Mouse (Mus musculus) Patski (cell line): Measurements from ENCODE around the gene Tpra1. TPM values are rescaled to one million over a fixed set of nuclear protein-coding genes. Genes with fewer than 3 reads are reported as not detected.

Experiments used
- ATAC-seq: fragments of 100-300 bp; one replicate; pipeline ENCODE4 v1.8.0; 2021
- CTCF ChIA-PET: fragments of 350-600 bp; sonication (Branson Sonifier 250); formaldehyde crosslinking; loops from one replicate; lab custom pipeline; 2022; ENCODE audit warnings: inconsistent platforms; lab: Charles Lee
- POLR2A ChIA-PET: fragments of 350-600 bp; sonication (Branson Sonifier 250); formaldehyde crosslinking; loops from one replicate; lab custom pipeline; 2022; ENCODE audit warnings: antibody characterized with exemption, inconsistent platforms; lab: Charles Lee
- DNase-seq: peaks from one replicate; pipeline ENCODE4 v3.0.0-alpha.2; 2011; ENCODE audit warnings: low read depth, low spot score
- H3K27me3 ChIP-seq: fragments of 371-371 bp; one replicate; pipeline ENCODE4 v1.5.1; 2021
- CTCF ChIP-seq: fragments of 100-300 bp; IDR thresholded peaks from one replicate; pipeline ENCODE4 v1.5.1; 2021
- in situ Hi-C: fragments of 300-500 bp; cut with MboI; formaldehyde crosslinking; loops from 3 replicates; pipeline ENCODE4 v1.11.1; 2018; ENCODE audit warnings: low pct_unique_long_range_greater_than_20kb, mixed read lengths
- polyA plus RNA-seq: library from polyadenylated mRNA; unstranded; gene quantifications from one replicate; pipeline ENCODE4 v1.2.3, GENCODE M21; 2021

The Tpra1 gene
- polyA plus RNA-seq, 1 experiment from 2014 or later, result 64.5 TPM

GRCm38 (mm10) chr6:88941628-88942027 lies 39.6 kb downstream of the Tpra1 start:
- in situ Hi-C loops, result no loop called here
- ATAC-seq (peak; percentile 49), DNase-seq (no peak)
- POLR2A ChIA-PET, result no interaction called here
- CTCF ChIA-PET, result interaction anchor here (0.8 to 1.5 kb wide), 5 partner anchors 12 to 29 kb away, joined by 3 to 4 read pairs (median 3); no protein-coding TSS in a partner anchor
- no peak for TF ChIP-seq CTCF
- no peaks in the 10 kb centered on the region for H3K27me3 ChIP-seq

- ChIA-PET CTCF (interaction anchor here (0.8 to 1.5 kb wide), 4 partner anchors 11 to 28 kb away, joined by 3 to 4 read pairs (median 3); no protein-coding TSS in a partner anchor), POLR2A (no interaction called here)
- ATAC-seq, result no peak
- no peak for TF ChIP-seq CTCF
- in situ Hi-C loops, result no loop called here
- no peaks in the 10 kb centered on the region for H3K27me3 ChIP-seq
- DNase-seq, result no peak
Observed at GRCm38 (mm10) chr6:88942595-88942994, 40.5 kb downstream of the Tpra1 start.

GRCm38 (mm10) chr6:88943666-88944065 lies 41.6 kb downstream of the Tpra1 start:
- no peak for ATAC-seq
- H3K27me3 ChIP-seq, result no peaks in the 10 kb centered on the region
- POLR2A ChIA-PET, result no interaction called here

GRCm38 (mm10) chr6:88946442-88946841 lies 44.4 kb downstream of the Tpra1 start:
- DNase-seq, result no peak
- POLR2A ChIA-PET, result interaction anchor here (0.7 kb wide), 1 partner anchor 40 kb away, joined by 4 read pairs; no protein-coding TSS in a partner anchor
- no peaks in the 10 kb centered on the region for H3K27me3 ChIP-seq
- TF ChIP-seq CTCF, result no peak
- in situ Hi-C loops, result no loop called here
- CTCF ChIA-PET, result no interaction called here
- ATAC-seq, result no peak

More at GRCm38 (mm10) chr6:88943666-88944065, 41.6 kb downstream of the Tpra1 start:
- no peak for TF ChIP-seq CTCF
- CTCF ChIA-PET, result interaction anchor here (0.9 to 1.1 kb wide), 2 partner anchors 13 to 15 kb away, joined by 3 read pairs; no protein-coding TSS in a partner anchor
- in situ Hi-C loops, result no loop called here
- no peak for DNase-seq

- CTCF ChIA-PET, result no interaction called here
- ATAC-seq, result no peak
Observed at GRCm38 (mm10) chr6:88947771-88948170, 45.7 kb downstream of the Tpra1 start.

GRCm38 (mm10) chr6:88956725-88957124 lies 54.7 kb downstream of the Tpra1 start:
- no peak for ATAC-seq
- no peak for DNase-seq
- ChIA-PET POLR2A (no interaction called here), CTCF (interaction anchor here (0.9 to 3.1 kb wide), 2 partner anchors 11 to 13 kb away, joined by 3 to 10 read pairs; no protein-coding TSS in a partner anchor)
- in situ Hi-C loops, result loop anchor here (25.0 kb wide), 1 partner anchor 1406 kb away; the partner anchor contains the start of gene Zxdc
- no peaks in the 10 kb centered on the region for H3K27me3 ChIP-seq
- no peak for TF ChIP-seq CTCF

More at GRCm38 (mm10) chr6:88947771-88948170, 45.7 kb downstream of the Tpra1 start:
- POLR2A ChIA-PET, result no interaction called here
- no peak for TF ChIP-seq CTCF
- no peak for DNase-seq
- H3K27me3 ChIP-seq, result no peaks in the 10 kb centered on the region
- in situ Hi-C loops, result no loop called here

- in situ Hi-C loops, result loop anchor here (25.0 kb wide), 1 partner anchor 1405 kb away; the partner anchor contains the start of gene Zxdc
- CTCF ChIA-PET, result interaction anchor here (0.9 to 3.1 kb wide), 2 partner anchors 10 to 14 kb away, joined by 3 to 10 read pairs; no protein-coding TSS in a partner anchor
- no peak for DNase-seq
- no peak for TF ChIP-seq CTCF
- ATAC-seq, result no peak
- POLR2A ChIA-PET, result no interaction called here
- H3K27me3 ChIP-seq, result no peaks in the 10 kb centered on the region
Observed at GRCm38 (mm10) chr6:88957313-88957712, 55.3 kb downstream of the Tpra1 start.

GRCm38 (mm10) chr6:88957801-88958211 lies 55.8 kb downstream of the Tpra1 start:
- TF ChIP-seq CTCF, result no peak
- DNase-seq (no peak), ATAC-seq (no peak)
- CTCF ChIA-PET, result no interaction called here
- POLR2A ChIA-PET, result no interaction called here
- no peaks in the 10 kb centered on the region for H3K27me3 ChIP-seq
- in situ Hi-C loops, result loop anchor here (25.0 kb wide), 1 partner anchor 1404 kb away; the partner anchor contains the start of gene Zxdc

- TF ChIP-seq CTCF, result no peak
- POLR2A ChIA-PET, result interaction anchor here (0.6 kb wide), 1 partner anchor 24 kb away, joined by 3 read pairs; no protein-coding TSS in a partner anchor
- in situ Hi-C loops, result loop anchor here (25.0 kb wide), 1 partner anchor 1404 kb away; the partner anchor contains the start of gene Zxdc
Observed at GRCm38 (mm10) chr6:88958305-88958704, 56.3 kb downstream of the Tpra1 start.

GRCm38 (mm10) chr6:88959834-88960233 lies 57.8 kb downstream of the Tpra1 start:
- in situ Hi-C loops, result loop anchor here (25.0 kb wide), 1 partner anchor 1402 kb away; the partner anchor contains the start of gene Zxdc
- POLR2A ChIA-PET, result no interaction called here
- no peak for TF ChIP-seq CTCF
- no peaks in the 10 kb centered on the region for H3K27me3 ChIP-seq
- ATAC-seq, result no peak
- DNase-seq, result no peak
- CTCF ChIA-PET, result interaction anchor here (0.9 to 1.6 kb wide), 4 partner anchors 11 to 25 kb away, joined by 3 to 6 read pairs (median 4); no protein-coding TSS in a partner anchor

More at GRCm38 (mm10) chr6:88958305-88958704, 56.3 kb downstream of the Tpra1 start:
- CTCF ChIA-PET, result no interaction called here
- ATAC-seq, result no peak
- no peaks in the 10 kb centered on the region for H3K27me3 ChIP-seq
- no peak for DNase-seq

GRCm38 (mm10) chr6:88960941-88961340 lies 58.9 kb downstream of the Tpra1 start:
- no peak for TF ChIP-seq CTCF
- no peak for DNase-seq
- H3K27me3 ChIP-seq, result no peaks in the 10 kb centered on the region
- ChIA-PET CTCF (interaction anchor here (1.9 kb wide), 1 partner anchor 17 kb away, joined by 6 read pairs; no protein-coding TSS in a partner anchor), POLR2A (no interaction called here)
- in situ Hi-C loops, result loop anchor here (25.0 kb wide), 1 partner anchor 1401 kb away; the partner anchor contains the start of gene Zxdc
- peak; percentile 80 for ATAC-seq

Other genes with a start within 250 kb of the Tpra1 start
- 4.2 TPM for gene Mgll, start 177.8 kb upstream of the Tpra1 start, polyA plus RNA-seq
- 35.8 TPM for gene Abtb1, start 60.3 kb upstream of the Tpra1 start, polyA plus RNA-seq
- 41.5 TPM for gene Podxl2, start 27.2 kb upstream of the Tpra1 start, polyA plus RNA-seq
- gene Mcm2, start 3.5 kb upstream of the Tpra1 start, polyA plus RNA-seq, result 61.8 TPM